Mouse (Mus musculus): ENCODE results near the gene Tas2r134.

- TF ChIP-seq POLR2A (IDR thresholded peaks at IDR 0.05; ENCODE audit: insufficient read depth, low read depth, low read length) (no peak), CTCF (IDR thresholded peaks at IDR 0.05; ENCODE audit: insufficient read depth, low read depth, low read length) (no peak)
Measured at GRCm38 (mm10) chr2:51589627-51590026, 37.7 kb upstream of the Tas2r134 start.
